Mouse (Mus musculus) spleen, postnatal 14 days (tissue): ENCODE results near the gene Ets1.

ENCODE experiments used
- DNase-seq, 2 experiments: peaks; one replicate each; pipeline ENCODE4 v3.0.0; 2021 to 2022; ENCODE audit warnings: low spot score in 2 of 2

The Ets1 gene

DNA sequence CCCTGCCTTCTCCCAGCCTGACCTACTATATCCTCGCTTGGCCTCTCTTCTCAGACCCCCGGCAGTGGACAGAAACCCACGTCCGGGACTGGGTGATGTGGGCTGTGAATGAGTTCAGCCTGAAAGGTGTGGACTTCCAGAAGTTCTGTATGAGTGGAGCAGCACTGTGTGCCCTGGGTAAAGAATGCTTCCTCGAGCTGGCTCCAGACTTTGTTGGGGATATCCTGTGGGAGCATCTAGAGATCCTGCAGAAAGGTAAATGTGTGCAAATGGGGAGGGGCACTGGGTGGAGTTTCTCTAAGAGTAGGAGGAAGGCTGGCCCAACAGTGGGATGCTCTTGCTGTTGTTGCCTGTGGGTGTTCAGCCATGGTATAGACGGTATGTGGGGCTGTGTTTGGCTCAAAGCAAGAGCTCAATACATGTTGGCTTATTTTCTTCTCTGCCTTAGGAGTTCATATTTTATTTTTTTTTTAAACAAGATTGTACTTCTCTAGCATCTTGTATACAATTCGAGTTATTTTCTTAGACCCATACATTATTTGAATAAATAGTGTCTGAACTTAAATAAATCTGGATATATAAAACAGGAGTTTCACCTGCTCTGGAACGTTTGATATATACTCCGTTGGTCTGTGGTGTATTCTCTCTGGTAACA lies 94.1 kb downstream of the Ets1 start:
- DNase-seq = no peak

DNA sequence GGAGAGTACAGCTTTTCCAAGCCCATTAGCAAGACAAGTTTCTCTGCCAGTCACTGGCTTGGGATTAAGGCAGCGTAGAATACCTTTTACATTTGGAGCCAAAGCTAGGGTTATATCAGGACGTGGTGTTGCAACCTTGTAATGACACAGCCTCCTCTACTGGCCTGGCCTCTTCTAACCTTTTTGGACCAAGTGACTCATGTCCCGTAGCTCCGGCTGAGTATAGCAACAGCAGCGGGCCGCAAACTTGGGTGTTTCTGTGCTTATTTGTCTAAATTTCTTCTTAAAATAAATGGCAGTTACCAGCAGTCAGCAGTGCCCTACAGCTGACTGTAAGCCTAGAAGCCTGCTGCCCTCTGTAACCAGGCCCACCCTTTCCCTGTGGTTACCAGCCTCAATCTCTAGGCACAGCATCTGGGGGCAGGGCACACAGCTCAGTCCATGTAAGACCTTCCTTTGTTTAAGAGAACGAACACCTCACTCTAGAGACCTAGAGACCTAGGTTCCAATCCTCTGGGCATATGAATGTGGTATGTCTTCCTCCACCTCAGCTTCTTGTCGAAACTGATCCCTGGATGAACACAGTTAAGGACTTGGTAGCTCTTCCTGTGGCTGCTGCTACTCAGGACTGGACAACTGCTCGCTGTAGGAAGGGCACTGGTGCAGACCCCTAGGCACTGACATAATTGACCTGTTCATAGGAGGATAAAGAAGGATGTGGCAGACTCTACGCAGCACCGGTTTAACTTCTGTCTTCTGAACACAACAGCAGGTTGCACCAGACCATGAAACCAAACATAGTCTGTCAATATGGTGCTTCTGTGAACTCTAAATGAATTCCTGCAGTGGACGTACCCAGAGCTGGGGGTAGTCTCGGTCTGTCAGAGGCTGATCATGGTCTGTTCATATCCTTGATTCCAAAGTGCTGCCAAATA lies 94.9 kb downstream of the Ets1 start:
- DNase-seq = no peak

DNA sequence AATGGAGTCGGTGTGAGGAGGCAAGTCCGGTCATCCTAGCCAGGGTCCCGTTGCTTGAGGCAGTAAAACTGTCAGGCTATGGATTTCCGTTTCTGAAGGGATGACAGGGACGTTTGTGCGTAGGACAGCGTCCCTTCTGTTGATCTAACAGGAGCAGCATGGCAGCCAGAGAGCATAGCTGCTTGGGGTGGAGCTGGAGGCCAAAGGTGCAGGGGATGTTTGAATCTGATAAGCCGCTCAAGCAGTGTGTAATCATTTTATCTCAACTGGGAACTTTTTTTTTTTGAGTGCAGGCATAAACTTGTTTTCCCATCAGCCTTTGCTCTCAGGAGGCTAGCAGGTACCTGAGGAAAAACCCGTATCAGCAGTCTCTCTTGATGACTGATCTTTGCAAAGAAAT lies 95.8 kb downstream of the Ets1 start:
- DNase-seq = no peak

GRCm38 (mm10) chr9:32735071-32735470 lies 99.0 kb downstream of the Ets1 start:
- no peak for DNase-seq

- DNase-seq = no peak
Observed at GRCm38 (mm10) chr9:32736051-32736450, 100.0 kb downstream of the Ets1 start.

GRCm38 (mm10) chr9:32739988-32740387 lies 104.0 kb downstream of the Ets1 start:
- DNase-seq = no peak

GRCm38 (mm10) chr9:32740751-32741387 lies 104.8 kb downstream of the Ets1 start:
- DNase-seq = no peak

- DNase-seq = no peak
Observed at GRCm38 (mm10) chr9:32741681-32742080, 105.7 kb downstream of the Ets1 start.

DNA sequence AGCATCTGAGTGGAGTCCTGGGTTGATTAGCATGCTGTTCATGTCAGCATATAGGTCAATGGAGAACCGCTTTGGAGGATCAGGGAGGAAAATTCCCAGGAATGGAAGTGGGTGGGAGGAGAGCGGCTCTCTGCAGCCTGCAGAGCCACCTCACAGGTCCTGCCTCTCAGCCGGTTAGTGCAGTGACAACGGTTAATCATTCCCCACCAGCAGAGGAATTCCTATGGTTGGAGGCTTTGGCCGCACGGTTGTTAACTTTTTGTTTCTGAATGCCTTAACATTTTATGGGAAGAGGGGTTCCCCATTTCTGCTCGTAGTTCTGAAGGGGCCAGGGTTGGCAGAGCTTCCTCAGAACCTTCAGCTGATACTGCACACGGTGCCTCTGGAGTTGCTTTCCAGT lies 107.1 kb downstream of the Ets1 start:
- DNase-seq = no peak

GRCm38 (mm10) chr9:32743642-32744161 lies 107.7 kb downstream of the Ets1 start:
- DNase-seq = no peak

GRCm38 (mm10) chr9:32744288-32744687 lies 108.3 kb downstream of the Ets1 start:
- DNase-seq = no peak

DNA sequence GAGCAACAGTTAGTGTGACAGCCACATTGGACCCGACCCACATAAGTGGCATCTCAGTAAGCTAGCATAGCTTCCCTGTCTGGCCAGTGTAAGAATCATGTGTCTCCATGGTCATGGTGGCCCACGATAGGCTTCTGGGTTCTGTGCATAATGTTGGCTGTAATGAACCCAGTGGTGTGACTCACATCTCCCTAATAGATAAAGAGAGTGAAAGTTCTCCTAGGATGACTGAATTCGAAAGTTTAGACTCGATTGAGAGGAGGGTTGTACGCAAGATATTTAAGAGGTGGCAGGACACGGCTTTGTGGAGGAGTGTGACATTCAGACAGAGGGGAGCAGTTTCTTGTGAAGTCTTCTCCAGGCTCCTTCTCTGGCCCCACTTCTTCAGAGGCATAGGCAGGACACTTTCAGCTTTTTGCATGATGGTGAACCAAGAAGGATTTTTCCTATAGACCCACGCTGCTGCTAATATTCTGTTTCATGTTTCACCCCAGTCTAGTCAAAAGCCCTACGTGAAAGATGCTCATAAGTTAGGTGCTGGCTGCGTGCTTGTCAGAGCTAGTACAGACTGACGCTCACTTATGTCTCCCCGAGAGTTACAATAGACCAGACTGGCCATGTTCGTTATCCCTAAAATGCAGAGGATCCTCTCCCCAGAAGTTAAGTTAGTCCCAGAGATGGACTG lies 109.2 kb downstream of the Ets1 start:
- no peak for DNase-seq

DNA sequence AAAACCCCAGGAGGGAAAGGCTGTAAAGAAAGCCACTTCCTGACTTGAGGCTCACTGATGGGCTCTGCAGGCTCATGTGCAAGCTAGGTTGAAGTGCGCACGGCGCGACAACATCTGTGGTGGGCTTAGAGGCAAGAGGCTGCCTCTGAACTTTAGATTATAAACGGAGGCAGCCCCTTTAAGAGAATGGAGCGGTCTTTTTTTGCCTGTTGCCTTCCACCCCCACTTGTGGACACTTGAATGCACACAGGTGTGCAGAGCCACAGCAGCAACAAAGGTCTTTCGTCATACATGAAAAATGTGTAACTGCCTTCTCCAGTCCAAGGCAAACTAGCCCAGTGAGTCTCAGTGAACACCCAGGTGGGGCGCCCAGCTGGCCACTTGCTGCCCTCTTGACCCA lies 110.0 kb downstream of the Ets1 start:
- DNase-seq = no peak

GRCm38 (mm10) chr9:32746615-32747014 lies 110.6 kb downstream of the Ets1 start:
- no peak for DNase-seq

- peak; percentile 38 to 45 for DNase-seq
Observed at GRCm38 (mm10) chr9:32747624-32748023, 111.6 kb downstream of the Ets1 start.

DNA sequence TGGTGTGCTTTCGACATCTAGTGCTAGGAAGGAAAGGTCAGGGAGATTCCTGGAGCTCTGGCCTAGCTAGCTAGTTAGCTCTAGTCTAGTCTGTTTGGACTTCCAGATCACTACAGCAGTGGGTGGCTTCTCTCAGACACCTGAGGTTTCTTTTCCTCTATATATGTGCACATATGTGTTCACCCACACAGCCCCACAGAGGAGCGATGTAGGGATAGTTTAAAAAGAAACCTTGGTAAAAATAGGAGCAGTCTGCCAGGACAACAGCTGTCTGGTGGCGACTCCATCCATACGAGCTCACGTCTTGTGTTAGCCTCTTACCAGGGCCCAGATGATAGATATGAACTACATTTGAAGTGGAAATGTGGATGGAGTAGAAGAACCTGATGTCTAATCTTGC lies 112.5 kb downstream of the Ets1 start:
- no peak for DNase-seq

- no peak for DNase-seq
Observed at GRCm38 (mm10) chr9:32749721-32750480, 113.9 kb downstream of the Ets1 start.

DNA sequence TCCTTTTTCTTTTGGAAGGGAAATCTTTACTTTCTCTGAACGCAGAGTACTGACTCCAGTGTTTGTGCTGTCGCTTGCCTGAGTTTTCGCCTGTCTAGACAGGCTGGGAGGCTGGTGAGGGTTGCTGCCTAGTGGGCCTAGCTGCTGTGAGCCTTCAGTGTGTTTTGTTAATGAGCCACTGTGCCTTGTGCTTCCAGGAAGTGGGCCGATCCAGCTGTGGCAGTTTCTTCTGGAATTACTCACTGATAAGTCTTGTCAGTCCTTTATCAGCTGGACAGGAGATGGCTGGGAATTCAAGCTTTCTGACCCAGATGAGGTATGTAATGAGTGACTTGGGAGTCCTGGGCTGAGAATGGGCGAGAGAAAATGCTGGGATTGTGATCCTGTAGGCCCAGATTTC lies 116.6 kb downstream of the Ets1 start:
- DNase-seq = no peak

- DNase-seq = no peak
Observed at GRCm38 (mm10) chr9:32754311-32754710, 118.3 kb downstream of the Ets1 start.

- no peak for DNase-seq
Observed at GRCm38 (mm10) chr9:32756002-32756401, 120.0 kb downstream of the Ets1 start.

DNA sequence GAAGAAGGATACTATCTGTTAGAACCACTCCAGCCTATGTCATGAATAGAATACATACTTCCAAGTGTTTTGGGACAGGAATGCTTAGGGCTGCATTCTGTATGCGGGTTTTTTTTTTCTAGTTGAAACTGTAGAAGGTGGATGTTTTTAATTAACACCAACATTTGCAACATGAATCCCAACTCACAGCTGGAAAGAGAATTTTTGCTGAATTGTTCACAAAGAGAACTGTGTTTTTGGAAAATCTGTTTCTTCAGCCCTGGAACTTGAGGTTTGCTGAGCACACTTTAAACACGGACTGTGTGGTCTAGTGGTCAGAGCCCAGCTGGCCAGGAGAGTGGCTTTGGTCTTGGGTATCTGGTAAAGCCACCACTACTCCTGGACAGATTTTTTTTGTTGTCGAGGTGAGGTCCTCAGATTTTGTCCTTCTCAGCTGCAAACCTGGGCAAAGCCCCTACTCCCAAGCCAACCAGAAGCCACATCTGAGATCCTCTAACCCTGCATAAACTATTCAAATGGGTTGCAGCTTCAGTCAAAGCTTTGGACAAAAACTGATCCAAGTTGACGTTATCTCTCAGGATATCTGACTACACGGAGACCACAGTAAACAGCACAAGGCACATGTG lies 122.4 kb downstream of the Ets1 start:
- no peak for DNase-seq
